Mouse (Mus musculus) intestine, postnatal 0 days (tissue): ENCODE data around the gene Unc45b. TPM values are rescaled to one million over a fixed set of nuclear protein-coding genes. Genes with fewer than 3 reads are reported as not detected.

Experiments
- ATAC-seq: fragments of 200-750 bp; cut with Nextera tagmentation; 2 replicates; pipeline ENCODE4 v1.8.0; 2017; ENCODE audit warnings: mild to moderate bottlenecking, moderate TSS enrichment, moderate library complexity
- H3K27ac ChIP-seq: fragments of 300-500 bp; sonication (generic); 2 replicates; pipeline ENCODE4 v1.5.1; 2014; ENCODE audit warnings: mild to moderate bottlenecking, low read depth, low read length, moderate library complexity
- H3K27me3 ChIP-seq: fragments of 300-500 bp; sonication (generic); replicated peaks from 2 replicates; pipeline ENCODE4 v1.6.1; 2014; ENCODE audit warnings: low read length, mixed read lengths; ENCODE audit not compliant: control insufficient read depth, insufficient read depth
- H3K36me3 ChIP-seq: fragments of 300-500 bp; sonication (generic); 2 replicates; pipeline ENCODE4 v1.6.1; 2014; ENCODE audit warnings: mild to moderate bottlenecking, moderate library complexity; ENCODE audit not compliant: control insufficient read depth, insufficient read depth
- H3K4me1 ChIP-seq: fragments of 300-500 bp; sonication (generic); replicated peaks from 2 replicates; pipeline ENCODE4 v1.6.1; 2014; ENCODE audit warnings: antibody characterized with exemption, low read length, mixed read lengths; ENCODE audit not compliant: control insufficient read depth, insufficient read depth
- H3K4me2 ChIP-seq: fragments of 300-500 bp; sonication (generic); replicated peaks from 2 replicates; pipeline ENCODE4 v1.6.1; 2014; ENCODE audit warnings: low read depth, mild to moderate bottlenecking, moderate library complexity
- H3K4me3 ChIP-seq: fragments of 300-500 bp; sonication (generic); 2 replicates; pipeline ENCODE4 v1.5.1; 2014; ENCODE audit warnings: low read depth, low read length
- H3K9ac ChIP-seq: fragments of 300-500 bp; sonication (generic); 2 replicates; pipeline ENCODE4 v1.6.1; 2014; ENCODE audit warnings: mild to moderate bottlenecking, low read depth, low read length
- H3K9me3 ChIP-seq: fragments of 300-500 bp; sonication (generic); 2 replicates; pipeline ENCODE4 v1.6.1; 2016; ENCODE audit warnings: mixed run types; ENCODE audit not compliant: control insufficient read depth
- CTCF ChIP-seq: sonication (generic); IDR thresholded peaks from 2 replicates; pipeline ENCODE4 v1.5.1; 2016; ENCODE audit warnings: low read depth, mild to moderate bottlenecking, control low read depth, antibody characterized with exemption, moderate library complexity
- WGBS: fragments of 180-500 bp; shearing (Covaris S2); extraction: QIAGEN DNeasy Blood & Tissue Kit; methylation state at CpG from one replicate; pipeline ENCODE4 v1.1.7; 2014; 5-methylcytosine and 5-hydroxymethylcytosine counted together
- polyA plus RNA-seq: library from polyadenylated mRNA; unstranded; fragments of >200 nt; fragmentation: Nextera tagmentation; extraction: Ambion mirVana; gene quantifications from 2 replicates; pipeline ENCODE4 v1.2.1, GENCODE M21; 2015

The Unc45b gene
- polyA plus RNA-seq, 1 experiment from 2014 or later = 1.9 TPM

- no peaks in the 10 kb centered on the region for H3K9me3 ChIP-seq
- 91% methylated on average over 5 of the region's 5 CpGs for WGBS
- H3K4me3 ChIP-seq = no peak overlapping the region
- no peak overlapping the region for H3K4me2 ChIP-seq
- ATAC-seq = no peak
- no peaks in the 10 kb centered on the region for H3K4me1 ChIP-seq
- no peak overlapping the region for H3K27ac ChIP-seq
- H3K36me3 ChIP-seq = peaks cover 10% of the 10 kb centered on the region; the same call in 1 of the 2 replicates
- no peak for TF ChIP-seq CTCF
- H3K9ac ChIP-seq = no peak overlapping the region
- H3K27me3 ChIP-seq = no peaks in the 10 kb centered on the region
Observed at GRCm38 (mm10) chr11:82875631-82876030, 34.7 kb upstream of the Unc45b start.

- Histone ChIP-seq H3K27me3 (no peaks in the 10 kb centered on the region), H3K9ac (no peak overlapping the region), H3K4me1 (no peaks in the 10 kb centered on the region), H3K9me3 (no peaks in the 10 kb centered on the region), H3K4me3 (no peak overlapping the region), H3K27ac (no peak overlapping the region), H3K4me2 (no peak overlapping the region), H3K36me3 (peaks cover 15% of the 10 kb centered on the region)
- WGBS = 88% methylated on average over 7 of the region's 7 CpGs
- TF ChIP-seq CTCF = no peak
- no peak for ATAC-seq
Observed at GRCm38 (mm10) chr11:82877726-82878344, 32.5 kb upstream of the Unc45b start.

DNA sequence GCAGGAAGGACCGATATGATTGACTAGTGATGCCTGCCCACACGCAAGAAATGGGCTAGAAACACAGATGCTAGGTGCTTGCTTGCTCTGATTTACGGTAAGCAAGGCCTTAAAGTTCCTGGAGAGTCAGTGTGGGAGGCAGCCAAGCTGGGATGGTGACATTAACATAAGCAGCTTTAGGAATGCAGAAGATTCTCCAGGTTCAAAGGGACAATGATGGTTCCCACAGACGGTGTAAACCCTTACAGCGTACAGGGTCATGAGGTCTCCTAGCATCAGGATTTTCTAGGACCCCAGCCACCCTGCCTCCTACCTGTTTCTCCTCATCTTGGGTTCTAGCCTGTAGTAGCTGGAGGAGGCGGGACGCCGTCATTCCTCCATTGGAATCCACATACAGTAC is 27.2 kb upstream of the Unc45b start:
- no peak for ATAC-seq

DNA sequence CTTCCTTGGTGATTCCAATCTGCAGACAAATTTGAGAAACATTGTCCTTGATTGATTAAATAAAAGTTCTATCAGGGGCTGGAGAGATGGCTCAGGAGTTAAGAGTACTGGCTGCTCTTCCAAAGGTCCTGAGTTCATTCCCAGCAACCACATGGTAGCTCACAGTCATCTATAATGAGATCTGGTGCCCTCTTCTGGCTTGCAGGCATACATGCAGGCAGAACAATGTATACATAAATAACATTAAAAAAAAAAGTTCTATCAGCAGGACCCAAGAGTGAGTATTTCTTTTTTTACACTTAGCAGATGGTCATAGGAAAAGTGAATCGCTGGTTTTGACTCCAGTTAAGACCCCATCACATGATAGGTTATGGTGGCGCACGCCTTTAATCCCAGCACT is 23.8 kb upstream of the Unc45b start:
- ATAC-seq = no peak
- H3K4me1 ChIP-seq = no peaks in the 10 kb centered on the region; the same call in 1 of the 2 replicates
- 94% methylated on average over 3 of the region's 3 CpGs for WGBS
- H3K4me2 ChIP-seq = no peak overlapping the region
- no peaks in the 10 kb centered on the region for H3K27me3 ChIP-seq
- no peak overlapping the region for H3K4me3 ChIP-seq
- no peak overlapping the region for H3K9ac ChIP-seq
- H3K9me3 ChIP-seq = no peaks in the 10 kb centered on the region
- no peak overlapping the region for H3K27ac ChIP-seq
- peaks cover 16% of the 10 kb centered on the region for H3K36me3 ChIP-seq
- peak; percentile 73 for TF ChIP-seq CTCF

More for the DNA sequence above, 27.2 kb upstream of the Unc45b start:
- no peak for TF ChIP-seq CTCF
- Histone ChIP-seq H3K9me3 (no peaks in the 10 kb centered on the region), H3K27me3 (no peaks in the 10 kb centered on the region), H3K4me2 (no peak overlapping the region), H3K36me3 (peaks cover 23% of the 10 kb centered on the region), H3K4me3 (no peak overlapping the region), H3K4me1 (no peaks in the 10 kb centered on the region), H3K27ac (no peak overlapping the region), H3K9ac (no peak overlapping the region)
- 78% methylated on average over 8 of the region's 8 CpGs for WGBS

DNA sequence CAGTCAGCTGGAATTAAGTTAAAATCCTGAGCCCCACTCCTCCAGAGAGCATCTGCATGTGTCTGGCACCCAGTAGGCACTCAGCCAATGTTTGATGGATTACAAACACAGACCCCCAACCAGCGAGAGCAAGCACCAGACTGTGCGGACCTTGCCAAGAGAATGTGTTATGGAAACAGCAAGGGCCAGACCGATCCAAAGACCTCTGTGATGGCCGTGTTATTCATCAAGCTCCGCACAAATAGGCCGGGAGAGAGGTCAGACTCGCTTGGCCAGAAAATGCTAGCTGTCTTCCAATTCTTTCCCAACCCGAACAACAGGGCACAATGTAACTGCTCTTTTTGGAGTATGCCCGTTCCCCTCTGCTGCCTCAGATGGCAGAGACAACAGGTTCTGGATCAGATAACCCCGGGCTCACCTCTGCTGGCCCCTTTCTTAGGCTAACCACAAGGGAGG is 21.8 kb upstream of the Unc45b start:
- no peak for TF ChIP-seq CTCF
- 42% methylated on average over 10 of the region's 10 CpGs for WGBS
- Histone ChIP-seq H3K27ac (no peak overlapping the region), H3K4me3 (no peak overlapping the region), H3K4me2 (peak overlapping the region; percentile 81), H3K9ac (no peak overlapping the region), H3K36me3 (0 out of 2 replicates have a peak, but pooled peaks cover 4% of the 10 kb centered on the region), H3K27me3 (no peaks in the 10 kb centered on the region; the same call in 1 of the 2 replicates), H3K9me3 (no peaks in the 10 kb centered on the region), H3K4me1 (no peaks in the 10 kb centered on the region; the same call in 1 of the 2 replicates)
- no peak for ATAC-seq

- Histone ChIP-seq H3K9ac (peak overlapping the region; percentile 73), H3K36me3 (0 out of 2 replicates have a peak, but pooled peaks cover 2% of the 10 kb centered on the region), H3K4me1 (no peaks in the 10 kb centered on the region; the same call in 1 of the 2 replicates), H3K27ac (peak overlapping the region; percentile 57), H3K4me2 (peak overlapping the region; percentile 81), H3K9me3 (no peaks in the 10 kb centered on the region), H3K4me3 (peak overlapping the region; percentile 61), H3K27me3 (no peaks in the 10 kb centered on the region; the same call in 1 of the 2 replicates)
- 3% methylated on average over 31 of the region's 31 CpGs for WGBS
- 0 out of 2 replicates have a peak, but pooled peaks have one; percentile 19 for TF ChIP-seq CTCF
- peak; percentile 57 for ATAC-seq
Observed at GRCm38 (mm10) chr11:82889524-82890341, 20.6 kb upstream of the Unc45b start.
